Mouse (Mus musculus) megakaryocyte, embryonic 14.5 days (primary cell): ENCODE results near the gene Pdk2.

Experiments used
- FLI1 ChIP-seq: IDR thresholded peaks from 2 replicates; pipeline ENCODE4 v1.6.1; 2012; ENCODE audit warnings: low read length, inconsistent platforms, mixed read lengths
- GATA1 ChIP-seq: IDR thresholded peaks from 3 replicates; pipeline ENCODE4 v1.6.1; 2012; ENCODE audit warnings: mixed read lengths, low read length, inconsistent platforms, borderline replicate concordance

DNA sequence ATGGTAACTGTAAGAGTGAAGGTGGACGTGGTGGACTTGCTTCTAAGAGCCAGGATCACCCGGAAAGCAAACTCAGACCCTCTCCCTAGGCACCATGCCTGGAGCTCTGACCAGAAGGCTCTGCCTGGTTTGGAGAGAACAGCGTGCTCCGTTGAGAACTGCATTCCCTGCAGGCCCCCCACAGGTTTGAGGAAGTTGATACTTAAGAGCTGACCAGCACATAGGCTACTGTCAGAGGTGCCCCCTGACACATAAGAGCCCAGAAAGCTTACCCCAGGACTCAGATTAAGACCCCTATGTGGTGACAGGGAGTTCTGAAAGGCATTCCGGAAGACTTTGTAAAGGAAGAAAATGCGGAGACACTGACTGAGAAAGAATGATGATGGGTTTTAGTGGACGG is 47.1 kb upstream of the Pdk2 start:
- TF ChIP-seq GATA1: no peak
- TF ChIP-seq FLI1: no peak
